Mouse (Mus musculus): Measurements from ENCODE around the gene Lrp2.

GRCm38 (mm10) chr2:69445896-69446472 is 139.9 kb downstream of the Lrp2 start:
- TF ChIP-seq CTCF (IDR thresholded peaks at IDR 0.05 in 2 of 3, conservative IDR thresholded peaks at IDR 0.05 in 1 of 3; ENCODE audit: control insufficient read depth in 1 of 3, insufficient read depth in 1 of 3, low read depth in 2 of 3, low read length in 3 of 3, poor library complexity in 1 of 3, severe bottlenecking in 1 of 3), result no peak
- no peak for TF ChIP-seq UBTF (IDR thresholded peaks at IDR 0.05; ENCODE audit: borderline replicate concordance, insufficient read depth, low read depth, low read length)
- TF ChIP-seq E2F4 (IDR thresholded peaks at IDR 0.05; ENCODE audit: borderline replicate concordance, low read depth, low read length), result no peak
- no peak for TF ChIP-seq CHD2 (IDR thresholded peaks at IDR 0.05; ENCODE audit: low read length)
- no peak for TF ChIP-seq POLR2AphosphoS5 (IDR thresholded peaks at IDR 0.05; ENCODE audit: borderline replicate concordance, low read depth, low read length)
- TF ChIP-seq ETS1 (IDR thresholded peaks at IDR 0.05; ENCODE audit: low read depth, low read length), result no peak
- TF ChIP-seq HCFC1 (IDR thresholded peaks at IDR 0.05; ENCODE audit: low read depth, low read length), result no peak
- TF ChIP-seq USF2 (IDR thresholded peaks at IDR 0.05; ENCODE audit: borderline replicate concordance in 1 of 2, insufficient read depth in 1 of 2, low read depth in 1 of 2, low read length in 2 of 2), result no peak
- no peak for TF ChIP-seq CHD1 (IDR thresholded peaks at IDR 0.05; ENCODE audit: low read depth, low read length)
- no peak for TF ChIP-seq ZKSCAN1 (IDR thresholded peaks at IDR 0.05; ENCODE audit: low read depth, low read length)

Measured in MEL (cell line).